Mouse (Mus musculus): ENCODE measurements around the gene Cdc25a. TPM values are rescaled to one million over a fixed set of nuclear protein-coding genes. Genes with fewer than 3 reads are reported as not detected.

Gene Cdc25a
- polyA plus RNA-seq, 1 experiment: 27.3 TPM

GRCm38 (mm10) chr9:109914269-109914926 lies 39.0 kb downstream of the Cdc25a start:
- 55% methylated on average over 4 of the region's 4 CpGs for WGBS
- no peaks in the 10 kb centered on the region for H3K36me3 ChIP-seq (ENCODE audit: control insufficient read depth, insufficient read depth, low read length)
- no peak for TF ChIP-seq CTCF (IDR thresholded peaks at IDR 0.05; ENCODE audit: extremely low read depth, insufficient read length, insufficient replicate concordance, low read depth, low read length)
- no peak for TF ChIP-seq POLR2A (IDR thresholded peaks at IDR 0.05; ENCODE audit: low read depth, low read length)
- no peaks in the 10 kb centered on the region for H3K27me3 ChIP-seq (ENCODE audit: control insufficient read depth, insufficient read depth, low read length)
- H3K4me1 ChIP-seq (ENCODE audit: control insufficient read depth, insufficient read depth, insufficient read length, low read length): peaks cover 2% of the 10 kb centered on the region; the same call in 1 of the 2 replicates
- no peak overlapping the region for H3K4me3 ChIP-seq (ENCODE audit: low read depth, low read length)
- H3K27ac ChIP-seq (ENCODE audit: insufficient read depth, low read depth, low read length): no peak overlapping the region

- Histone ChIP-seq H3K4me3 (ENCODE audit: low read depth, low read length) (no peak overlapping the region), H3K36me3 (ENCODE audit: control insufficient read depth, insufficient read depth, low read length) (no peaks in the 10 kb centered on the region), H3K27ac (ENCODE audit: insufficient read depth, low read depth, low read length) (no peak overlapping the region), H3K27me3 (ENCODE audit: control insufficient read depth, insufficient read depth, low read length) (no peaks in the 10 kb centered on the region), H3K4me1 (ENCODE audit: control insufficient read depth, insufficient read depth, insufficient read length, low read length) (no peaks in the 10 kb centered on the region; the same call in 1 of the 2 replicates)
- 77% methylated on average over 2 of the region's 2 CpGs for WGBS
- no peak for TF ChIP-seq CTCF (IDR thresholded peaks at IDR 0.05; ENCODE audit: extremely low read depth, insufficient read length, insufficient replicate concordance, low read depth, low read length)
- no peak for TF ChIP-seq POLR2A (IDR thresholded peaks at IDR 0.05; ENCODE audit: low read depth, low read length)
These were observed 42.6 kb downstream of the Cdc25a start for GRCm38 (mm10) chr9:109917931-109918330.

GRCm38 (mm10) chr9:109929131-109929530 lies 53.8 kb downstream of the Cdc25a start:
- Histone ChIP-seq H3K27ac (ENCODE audit: insufficient read depth, low read depth, low read length) (no peak overlapping the region), H3K4me1 (ENCODE audit: control insufficient read depth, insufficient read depth, insufficient read length, low read length) (no peaks in the 10 kb centered on the region), H3K36me3 (ENCODE audit: control insufficient read depth, insufficient read depth, low read length) (no peaks in the 10 kb centered on the region), H3K4me3 (ENCODE audit: low read depth, low read length) (no peak overlapping the region), H3K27me3 (ENCODE audit: control insufficient read depth, insufficient read depth, low read length) (no peaks in the 10 kb centered on the region)
- WGBS: 96% methylated on average over 3 of the region's 3 CpGs
- TF ChIP-seq POLR2A (IDR thresholded peaks at IDR 0.05; ENCODE audit: low read depth, low read length): no peak
- TF ChIP-seq CTCF (IDR thresholded peaks at IDR 0.05; ENCODE audit: extremely low read depth, insufficient read length, insufficient replicate concordance, low read depth, low read length): no peak

- H3K27me3 ChIP-seq (ENCODE audit: control insufficient read depth, insufficient read depth, low read length): no peaks in the 10 kb centered on the region
- no peak overlapping the region for H3K4me3 ChIP-seq (ENCODE audit: low read depth, low read length)
- H3K36me3 ChIP-seq (ENCODE audit: control insufficient read depth, insufficient read depth, low read length): no peaks in the 10 kb centered on the region
- no peaks in the 10 kb centered on the region for H3K4me1 ChIP-seq (ENCODE audit: control insufficient read depth, insufficient read depth, insufficient read length, low read length)
- TF ChIP-seq CTCF (IDR thresholded peaks at IDR 0.05; ENCODE audit: extremely low read depth, insufficient read length, insufficient replicate concordance, low read depth, low read length) (no peak), POLR2A (IDR thresholded peaks at IDR 0.05; ENCODE audit: low read depth, low read length) (no peak)
- no peak overlapping the region for H3K27ac ChIP-seq (ENCODE audit: insufficient read depth, low read depth, low read length)
- 77% methylated on average over 5 of the region's 5 CpGs for WGBS
These were observed 54.7 kb downstream of the Cdc25a start for GRCm38 (mm10) chr9:109930063-109930462.

GRCm38 (mm10) chr9:109930752-109931151 lies 55.4 kb downstream of the Cdc25a start:
- H3K4me3 ChIP-seq (ENCODE audit: low read depth, low read length): peak overlapping the region; percentile 86; the same call in 1 of the 2 replicates
- no peak overlapping the region for H3K27ac ChIP-seq (ENCODE audit: insufficient read depth, low read depth, low read length)
- TF ChIP-seq CTCF (IDR thresholded peaks at IDR 0.05; ENCODE audit: extremely low read depth, insufficient read length, insufficient replicate concordance, low read depth, low read length) (no peak), POLR2A (IDR thresholded peaks at IDR 0.05; ENCODE audit: low read depth, low read length) (no peak)
- H3K36me3 ChIP-seq (ENCODE audit: control insufficient read depth, insufficient read depth, low read length): no peaks in the 10 kb centered on the region
- no peaks in the 10 kb centered on the region for H3K27me3 ChIP-seq (ENCODE audit: control insufficient read depth, insufficient read depth, low read length)
- H3K4me1 ChIP-seq (ENCODE audit: control insufficient read depth, insufficient read depth, insufficient read length, low read length): no peaks in the 10 kb centered on the region
- WGBS: 66% methylated on average over 6 of the region's 6 CpGs

- peak within 1 kb of the TSS; percentile 84 for H3K27ac ChIP-seq (ENCODE audit: insufficient read depth, low read depth, low read length)
- TF ChIP-seq POLR2A (IDR thresholded peaks at IDR 0.05; ENCODE audit: low read depth, low read length) (peak; percentile 61; the same call in 1 of the 2 replicates), CTCF (IDR thresholded peaks at IDR 0.05; ENCODE audit: extremely low read depth, insufficient read length, insufficient replicate concordance, low read depth, low read length) (no peak)
- no peaks in the 10 kb centered on the region for H3K4me1 ChIP-seq (ENCODE audit: control insufficient read depth, insufficient read depth, insufficient read length, low read length)
- H3K36me3 ChIP-seq (ENCODE audit: control insufficient read depth, insufficient read depth, low read length): no peaks in the 10 kb centered on the region
- under 1% methylated on average over 94 of the region's 94 CpGs for WGBS
- H3K4me3 ChIP-seq (ENCODE audit: low read depth, low read length): peak within 1 kb of the TSS; percentile 86
- no peaks in the 10 kb centered on the region for H3K27me3 ChIP-seq (ENCODE audit: control insufficient read depth, insufficient read depth, low read length)
These were observed 56.1 kb downstream of the Cdc25a start, which contains the start of gene Map4 for GRCm38 (mm10) chr9:109931257-109932171. Map4 (plus strand) TSS chr9:109931460.

- no peaks in the 10 kb centered on the region for H3K27me3 ChIP-seq (ENCODE audit: control insufficient read depth, insufficient read depth, low read length)
- no peaks in the 10 kb centered on the region for H3K36me3 ChIP-seq (ENCODE audit: control insufficient read depth, insufficient read depth, low read length)
- H3K4me3 ChIP-seq (ENCODE audit: low read depth, low read length): peak overlapping the region; percentile 86
- peak overlapping the region; percentile 52 for H3K27ac ChIP-seq (ENCODE audit: insufficient read depth, low read depth, low read length)
- no peaks in the 10 kb centered on the region for H3K4me1 ChIP-seq (ENCODE audit: control insufficient read depth, insufficient read depth, insufficient read length, low read length)
- TF ChIP-seq CTCF (IDR thresholded peaks at IDR 0.05; ENCODE audit: extremely low read depth, insufficient read length, insufficient replicate concordance, low read depth, low read length): no peak
- TF ChIP-seq POLR2A (IDR thresholded peaks at IDR 0.05; ENCODE audit: low read depth, low read length): no peak; the same call in 1 of the 2 replicates
- WGBS: under 1% methylated on average over 20 of the region's 20 CpGs
These were observed 57.0 kb downstream of the Cdc25a start for GRCm38 (mm10) chr9:109932361-109932755.

All from small intestine, adult 2 months (tissue).